In genomic region chr7:72100683-72101082, GRCm38 (mm10) we compare ENCODE assay signal across 17 mouse cellular contexts.
"Had no signal": no experiment of that assay in that cellular context is flagged by ENCODE, and none has a peak within 500 bp of the region (broad histone marks: within the 10 kb centered on the region; RNA-seq: fewer than 3 reads in every experiment).

No protein-coding gene starts in this region.

- H3K27me3 ChIP-seq: liver, embryonic 15.5 days; megakaryocyte, embryonic 14.5 days; midbrain, embryonic 12.5 days; neural tube, embryonic 12.5 days had no signal

- DNase-seq: kidney, adult 8-10 months; kidney, postnatal 36 days; layer of hippocampus, adult 9-11 months; layer of hippocampus, postnatal 36 days; lung, adult 2 months; lung, postnatal 10 days; right cerebral cortex, postnatal 25 days; thymus, adult 18-20 months; thymus, postnatal 14 days had no signal

- H3K36me3 ChIP-seq: limb, embryonic 13.5 days; liver, embryonic 15.5 days; midbrain, embryonic 12.5 days; neural tube, embryonic 12.5 days had no signal

- H3K27ac ChIP-seq: limb, embryonic 13.5 days; liver, embryonic 15.5 days; macrophage; midbrain, embryonic 12.5 days; neural tube, embryonic 12.5 days had no signal

- H3K4me2 ChIP-seq: limb, embryonic 13.5 days; liver, embryonic 11.5 days; liver, embryonic 15.5 days; midbrain, embryonic 12.5 days; neural tube, embryonic 12.5 days had no signal

- ATAC-seq: intestine, embryonic 16.5 days had no signal

- H3K9ac ChIP-seq: limb, embryonic 13.5 days; liver, embryonic 15.5 days; midbrain, embryonic 12.5 days; neural tube, embryonic 12.5 days had no signal

- H3K9me3 ChIP-seq: limb, embryonic 13.5 days; liver, embryonic 15.5 days; megakaryocyte, embryonic 14.5 days; midbrain, embryonic 12.5 days; neural tube, embryonic 12.5 days had no signal

- H3K4me3 ChIP-seq: limb, embryonic 13.5 days; liver, embryonic 15.5 days; megakaryocyte, embryonic 14.5 days; midbrain, embryonic 12.5 days; neural tube, embryonic 12.5 days had no signal

- H3K4me1 ChIP-seq: liver, embryonic 15.5 days; megakaryocyte, embryonic 14.5 days; midbrain, embryonic 12.5 days; neural tube, embryonic 12.5 days had no signal
